Mouse (Mus musculus) limb, embryonic 11.5 days (tissue): Measurements from ENCODE around the gene 6430628N08Rik. TPM values are rescaled to one million over a fixed set of nuclear protein-coding genes. Genes with fewer than 3 reads are reported as not detected.

Experiments
- ATAC-seq: fragments of 200-750 bp; cut with Nextera tagmentation; 2 replicates; pipeline ENCODE4 v1.8.0; 2017; ENCODE audit warnings: low read depth; ENCODE audit not compliant: insufficient number of reproducible peaks, low FRiP score, low TSS enrichment
- DNase-seq: peaks from one replicate; pipeline ENCODE4 v3.0.0-alpha.2; 2015; ENCODE audit warnings: low spot score
- H3K27ac ChIP-seq: fragments of 300-500 bp; sonication (generic); replicated peaks from 2 replicates; pipeline ENCODE4 v1.5.1; 2014; ENCODE audit warnings: low read depth, mild to moderate bottlenecking, low read length
- H3K27me3 ChIP-seq: fragments of 300-500 bp; sonication (generic); 2 replicates; pipeline ENCODE4 v1.6.1; 2014; ENCODE audit warnings: mild to moderate bottlenecking, low read length, mixed read lengths; ENCODE audit not compliant: control insufficient read depth, insufficient read depth
- H3K36me3 ChIP-seq: fragments of 300-500 bp; sonication (generic); 2 replicates; pipeline ENCODE4 v1.6.1; 2014; ENCODE audit warnings: mild to moderate bottlenecking, low read length, moderate library complexity, mixed read lengths; ENCODE audit not compliant: control insufficient read depth, insufficient read depth
- H3K4me1 ChIP-seq: fragments of 300-500 bp; sonication (generic); 2 replicates; pipeline ENCODE4 v1.6.1; 2014; ENCODE audit warnings: low read length, mixed read lengths; ENCODE audit not compliant: control insufficient read depth, insufficient read depth
- H3K4me2 ChIP-seq: fragments of 300-500 bp; sonication (generic); 2 replicates; pipeline ENCODE4 v1.6.1; 2014; ENCODE audit warnings: low read depth, mild to moderate bottlenecking, moderate library complexity; ENCODE audit not compliant: severe bottlenecking
- H3K4me3 ChIP-seq: fragments of 300-500 bp; sonication (generic); 2 replicates; pipeline ENCODE4 v1.5.1; 2014; ENCODE audit warnings: low read depth, low read length
- H3K9ac ChIP-seq: fragments of 300-500 bp; sonication (generic); 2 replicates; pipeline ENCODE4 v1.6.1; 2014; ENCODE audit warnings: mild to moderate bottlenecking, low read length
- H3K9me3 ChIP-seq: fragments of 300-500 bp; sonication (generic); 2 replicates; pipeline ENCODE4 v1.6.1; 2016; ENCODE audit warnings: low read length; ENCODE audit not compliant: control insufficient read depth
- WGBS: fragments of 180-500 bp; shearing (Covaris S2); extraction: QIAGEN DNeasy Blood & Tissue Kit; methylation state at CpG from one replicate; pipeline ENCODE4 v1.1.7; 2014; 5-methylcytosine and 5-hydroxymethylcytosine counted together
- polyA plus RNA-seq: library from polyadenylated mRNA; unstranded; fragments of >200 nt; fragmentation: Nextera tagmentation; extraction: Ambion mirVana; gene quantifications from 2 replicates; pipeline ENCODE4 v1.2.1, GENCODE M21; 2014

Gene 6430628N08Rik
- polyA plus RNA-seq, 1 experiment from 2014 or later: 0.44 TPM

DNA sequence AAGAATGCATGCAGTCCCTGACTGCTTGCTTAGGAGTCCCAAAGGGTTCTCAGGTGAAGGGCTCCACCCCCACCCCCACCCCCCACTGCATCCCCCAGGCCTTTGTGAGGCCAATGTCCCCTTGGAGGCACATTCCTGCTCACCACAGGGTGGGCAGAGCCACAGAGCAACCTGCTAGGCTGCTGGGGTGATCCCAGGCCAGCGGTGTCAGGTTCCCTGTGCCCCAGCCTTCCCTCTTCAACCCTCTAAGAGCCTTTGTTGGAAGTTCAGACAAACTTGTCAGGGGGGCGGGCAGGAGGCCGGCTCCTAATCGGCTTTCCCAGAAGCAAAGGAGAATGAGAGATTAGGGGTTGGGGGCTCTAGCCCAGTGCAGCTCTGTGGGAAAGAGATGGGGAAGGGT lies 21.1 kb downstream of the 6430628N08Rik start:
- DNase-seq (no peak), ATAC-seq (peak; percentile 63; the same call in 1 of the 2 replicates)
- no peaks in the 10 kb centered on the region for H3K9me3 ChIP-seq
- 6% methylated on average over 4 of the region's 4 CpGs for WGBS
- H3K4me2 ChIP-seq: no peak overlapping the region
- no peak overlapping the region for H3K4me3 ChIP-seq
- no peak overlapping the region for H3K9ac ChIP-seq
- H3K4me1 ChIP-seq: peaks cover 7% of the 10 kb centered on the region; the same call in 1 of the 2 replicates
- H3K27ac ChIP-seq: no peak overlapping the region
- 0 out of 2 replicates have a peak, but pooled peaks cover 2% of the 10 kb centered on the region for H3K27me3 ChIP-seq
- no peaks in the 10 kb centered on the region for H3K36me3 ChIP-seq

DNA sequence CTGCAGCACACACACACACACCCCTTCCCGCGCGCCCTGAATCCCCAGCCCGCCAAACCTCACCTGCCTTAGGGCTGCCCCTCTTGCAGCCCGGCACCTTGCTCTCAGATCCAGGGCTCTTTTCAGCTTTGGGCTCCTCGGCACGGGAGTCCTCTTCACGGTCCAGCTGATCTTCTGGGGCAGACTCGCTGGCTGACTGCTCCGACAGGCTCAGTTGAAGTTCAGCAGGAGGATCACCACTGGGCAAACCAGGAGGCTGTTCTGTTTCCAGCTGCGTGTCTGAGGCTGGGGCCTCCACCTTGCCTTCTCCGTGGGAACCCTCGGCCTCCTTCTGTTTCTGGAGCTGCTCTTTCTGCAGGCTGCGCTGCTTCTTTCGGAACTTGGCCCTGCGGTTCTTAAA lies 29.4 kb downstream of the 6430628N08Rik start:
- Histone ChIP-seq H3K36me3 (no peaks in the 10 kb centered on the region), H3K27ac (no peak overlapping the region), H3K4me3 (no peak overlapping the region), H3K9me3 (no peaks in the 10 kb centered on the region), H3K9ac (no peak overlapping the region), H3K4me2 (no peak overlapping the region), H3K4me1 (no peaks in the 10 kb centered on the region), H3K27me3 (peaks cover 24% of the 10 kb centered on the region)
- no peak for ATAC-seq
- DNase-seq: no peak
- 78% methylated on average over 16 of the region's 16 CpGs for WGBS

DNA sequence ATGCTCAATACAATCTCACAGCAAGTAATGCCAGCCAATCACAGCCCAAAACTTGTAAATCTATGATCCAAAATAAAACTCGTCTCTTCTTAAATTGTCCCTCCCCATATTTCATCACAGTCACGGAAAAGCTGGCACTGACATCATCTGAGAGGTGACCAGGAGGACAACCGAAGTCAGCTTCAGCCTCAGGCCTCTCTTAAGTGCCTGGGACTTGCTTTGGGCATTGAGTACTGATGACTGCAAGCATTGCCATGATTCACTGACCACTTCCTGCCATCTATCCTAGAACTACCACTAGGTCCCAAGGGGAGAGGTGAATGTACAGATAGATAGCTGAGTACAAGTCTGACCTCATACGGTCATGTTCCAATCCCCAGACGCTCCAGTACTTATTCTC lies 32.2 kb downstream of the 6430628N08Rik start:
- Histone ChIP-seq H3K9me3 (no peaks in the 10 kb centered on the region), H3K9ac (no peak overlapping the region), H3K36me3 (no peaks in the 10 kb centered on the region), H3K27me3 (peaks cover 21% of the 10 kb centered on the region), H3K27ac (no peak overlapping the region), H3K4me2 (no peak overlapping the region), H3K4me1 (no peaks in the 10 kb centered on the region), H3K4me3 (no peak overlapping the region)
- no peak for DNase-seq
- no peak for ATAC-seq
- WGBS: 84% methylated on average over 5 of the region's 5 CpGs

DNA sequence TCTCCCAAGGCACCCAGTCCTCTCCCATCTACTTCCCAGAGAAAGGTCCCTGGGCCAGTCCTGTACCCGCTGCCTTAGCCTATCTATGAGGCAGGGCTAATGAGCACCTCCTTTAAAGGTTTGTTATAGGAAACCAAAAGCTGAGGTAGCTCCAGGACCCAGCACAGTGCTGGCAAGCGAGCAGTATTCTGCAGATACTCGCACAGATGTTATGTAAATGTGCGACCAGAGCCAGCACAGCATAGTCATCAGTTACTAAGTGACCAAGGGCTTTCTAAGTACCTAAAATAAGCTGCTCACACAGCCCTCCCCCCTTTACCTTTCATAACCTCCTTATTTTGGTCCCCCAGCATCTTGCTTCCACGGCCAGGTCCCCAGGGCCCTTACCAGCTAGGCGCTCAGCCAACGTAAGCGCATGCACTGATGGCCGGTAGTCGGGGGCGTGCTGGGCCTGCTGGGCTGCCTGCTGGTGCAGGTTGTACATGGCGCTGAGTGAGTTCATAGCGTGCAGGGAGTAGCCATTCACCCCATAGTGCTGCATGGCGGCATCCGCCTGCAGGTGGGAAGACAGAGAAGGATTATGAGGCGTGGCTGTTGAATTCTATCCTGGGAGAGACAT lies 32.9 kb downstream of the 6430628N08Rik start:
- DNase-seq (no peak), ATAC-seq (no peak)
- Histone ChIP-seq H3K36me3 (no peaks in the 10 kb centered on the region), H3K27me3 (peaks cover 19% of the 10 kb centered on the region), H3K4me3 (no peak overlapping the region), H3K9ac (no peak overlapping the region), H3K9me3 (no peaks in the 10 kb centered on the region), H3K4me2 (no peak overlapping the region), H3K4me1 (no peaks in the 10 kb centered on the region), H3K27ac (no peak overlapping the region)
- 81% methylated on average over 16 of the region's 16 CpGs for WGBS

DNA sequence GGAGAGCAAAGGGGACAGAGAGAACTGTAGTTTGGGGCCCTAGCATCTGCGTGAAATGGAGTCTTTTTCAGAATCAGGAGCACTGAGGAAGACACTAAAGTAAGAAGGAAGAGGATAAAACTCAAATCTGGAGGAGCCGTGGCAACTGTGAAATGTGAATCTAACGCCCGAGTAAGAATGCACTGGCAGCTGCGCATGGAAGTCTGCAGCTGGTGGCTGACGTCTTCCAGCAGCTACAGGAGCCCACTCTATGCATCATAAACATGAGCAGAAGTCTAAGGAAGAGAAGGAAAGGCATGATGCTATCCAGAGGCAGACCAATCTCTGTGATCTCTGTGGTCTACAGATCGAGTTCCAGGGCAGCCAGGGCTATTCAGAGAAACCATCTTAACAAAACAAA lies 37.2 kb downstream of the 6430628N08Rik start:
- no peak overlapping the region for H3K9ac ChIP-seq
- no peak for ATAC-seq
- DNase-seq: no peak
- H3K27me3 ChIP-seq: peaks cover 40% of the 10 kb centered on the region
- 47% methylated on average over 7 of the region's 7 CpGs for WGBS
- no peak overlapping the region for H3K4me3 ChIP-seq
- H3K4me2 ChIP-seq: no peak overlapping the region
- H3K27ac ChIP-seq: no peak overlapping the region
- H3K36me3 ChIP-seq: no peaks in the 10 kb centered on the region
- H3K4me1 ChIP-seq: no peaks in the 10 kb centered on the region
- no peaks in the 10 kb centered on the region for H3K9me3 ChIP-seq

DNA sequence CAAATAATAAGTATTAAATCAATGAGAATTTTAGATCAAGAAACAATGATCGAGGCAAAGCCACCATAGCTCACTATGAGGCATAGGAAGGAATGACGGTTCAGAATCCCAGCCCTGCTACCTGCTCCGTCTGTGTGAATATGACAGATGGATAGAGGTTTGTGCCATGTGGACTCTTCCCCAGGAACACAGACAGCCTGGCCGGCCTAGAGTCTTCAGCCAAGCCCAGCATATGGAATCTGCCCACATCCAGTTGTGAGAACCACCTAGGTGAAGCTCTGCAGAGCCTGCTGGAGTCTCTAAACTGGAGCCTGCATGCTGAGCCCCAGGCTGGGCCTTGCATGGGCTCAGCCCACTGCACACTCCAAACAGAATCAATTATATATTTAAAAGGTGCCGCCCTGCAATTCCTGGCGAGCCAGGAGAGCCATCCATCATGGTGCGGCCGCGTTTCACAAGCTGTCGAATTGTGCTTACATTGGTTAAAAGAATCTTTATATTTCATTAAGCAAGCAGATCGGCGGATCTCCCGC lies 41.2 kb downstream of the 6430628N08Rik start:
- WGBS: 41% methylated on average over 13 of the region's 13 CpGs
- no peak overlapping the region for H3K9ac ChIP-seq
- peaks cover 4% of the 10 kb centered on the region; the same call in 1 of the 2 replicates for H3K4me1 ChIP-seq
- H3K36me3 ChIP-seq: no peaks in the 10 kb centered on the region
- H3K27ac ChIP-seq: no peak overlapping the region
- H3K4me3 ChIP-seq: no peak overlapping the region
- no peak overlapping the region for H3K4me2 ChIP-seq
- ATAC-seq (no peak), DNase-seq (no peak)
- peaks cover 76% of the 10 kb centered on the region for H3K27me3 ChIP-seq
- H3K9me3 ChIP-seq: no peaks in the 10 kb centered on the region

DNA sequence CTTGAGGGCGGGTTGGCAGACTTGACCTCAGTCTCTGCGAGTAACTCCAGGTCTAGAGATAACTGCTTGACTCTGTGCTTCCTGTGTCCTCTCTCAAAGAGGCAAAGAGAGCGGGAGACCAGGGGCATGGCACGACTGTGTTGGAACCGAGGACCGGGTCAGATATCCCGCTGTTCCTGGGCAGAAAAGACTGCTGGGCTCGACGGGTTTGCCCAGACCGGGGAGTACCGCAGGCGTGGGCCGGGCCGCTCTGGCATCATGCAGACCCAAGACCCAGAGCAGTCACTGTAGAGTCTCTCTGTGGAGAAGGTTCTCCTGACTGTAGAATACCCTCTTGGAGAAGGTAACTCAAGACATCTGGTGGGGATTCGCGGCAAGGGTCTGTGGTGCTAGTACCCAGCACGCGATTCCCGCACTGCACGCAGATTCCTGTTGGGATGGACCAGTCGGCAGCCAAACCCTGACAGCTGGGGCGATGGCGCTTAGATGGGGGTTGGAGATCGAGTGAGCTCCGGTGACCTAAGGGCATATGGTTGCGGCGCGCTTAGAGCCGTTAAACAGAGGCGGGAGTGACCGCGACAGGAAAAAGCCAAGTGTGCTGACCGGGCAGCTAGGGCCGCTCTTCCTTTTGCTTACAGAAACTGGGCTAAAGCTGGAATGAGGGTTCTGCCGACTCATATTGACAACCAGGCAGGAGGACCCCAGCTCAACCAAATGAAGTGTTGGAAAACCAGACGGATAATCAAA lies 45.5 kb downstream of the 6430628N08Rik start:
- Histone ChIP-seq H3K9me3 (no peaks in the 10 kb centered on the region), H3K4me2 (no peak overlapping the region), H3K4me1 (peaks cover 7% of the 10 kb centered on the region; the same call in 1 of the 2 replicates), H3K9ac (no peak overlapping the region), H3K27me3 (peaks cover 97% of the 10 kb centered on the region), H3K36me3 (no peaks in the 10 kb centered on the region), H3K27ac (no peak overlapping the region), H3K4me3 (peak overlapping the region; percentile 3; the same call in 1 of the 2 replicates)
- DNase-seq: peak; percentile 71
- no peak for ATAC-seq
- under 1% methylated on average over 36 of the region's 36 CpGs for WGBS

DNA sequence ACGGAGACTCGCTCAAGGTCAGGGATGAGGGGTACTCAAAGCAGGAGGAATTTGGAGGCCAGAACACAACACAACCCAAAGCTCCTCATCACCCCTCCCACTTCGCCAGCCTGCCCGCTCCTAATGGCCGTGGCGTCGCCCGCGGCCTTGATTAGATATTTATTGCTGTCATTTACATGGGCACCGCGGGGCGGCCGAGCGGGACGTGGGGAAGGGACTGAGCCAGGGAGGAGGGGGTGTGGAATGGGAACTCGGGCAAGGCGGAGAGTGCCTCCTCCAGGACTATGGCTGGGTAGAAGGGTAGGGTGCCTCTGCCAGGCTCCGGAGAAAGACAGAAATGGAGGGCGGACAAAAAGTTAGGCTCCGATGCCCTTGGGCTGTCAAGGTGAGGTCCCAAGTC lies 46.2 kb downstream of the 6430628N08Rik start:
- DNase-seq: peak; percentile 67
- peaks cover 7% of the 10 kb centered on the region; the same call in 1 of the 2 replicates for H3K4me1 ChIP-seq

More for the DNA sequence above, 46.2 kb downstream of the 6430628N08Rik start:
- Histone ChIP-seq H3K4me3 (no peak overlapping the region), H3K27ac (no peak overlapping the region), H3K27me3 (peaks cover 98% of the 10 kb centered on the region), H3K4me2 (peak overlapping the region; percentile 22; the same call in 1 of the 2 replicates), H3K9ac (no peak overlapping the region), H3K9me3 (no peaks in the 10 kb centered on the region), H3K36me3 (no peaks in the 10 kb centered on the region)
- WGBS: 0% methylated on average over 20 of the region's 20 CpGs
- no peak for ATAC-seq
